Mouse (Mus musculus): ENCODE measurements around the gene Bpi.
A peak's percentile ranks its signal among the peaks of the same experiment; 100 is the strongest.

The Bpi gene

GRCm38 (mm10) chr2:158258005-158258418 is at the start of gene Bpi:
Bpi (plus strand) TSS chr2:158258094.
- no peak for DNase-seq (ENCODE audit: low spot score)

GRCm38 (mm10) chr2:158209776-158210175 is 48.1 kb upstream of the Bpi start:
- DNase-seq (ENCODE audit: low spot score), result peak; percentile 15

GRCm38 (mm10) chr2:158210503-158210902 is 47.4 kb upstream of the Bpi start:
- DNase-seq (ENCODE audit: low spot score), result no peak

GRCm38 (mm10) chr2:158210958-158211357 is 46.9 kb upstream of the Bpi start:
- DNase-seq (ENCODE audit: low spot score), result peak; percentile 21

GRCm38 (mm10) chr2:158211764-158212471 is 46.0 kb upstream of the Bpi start:
- DNase-seq (ENCODE audit: low spot score), result no peak

DNA sequence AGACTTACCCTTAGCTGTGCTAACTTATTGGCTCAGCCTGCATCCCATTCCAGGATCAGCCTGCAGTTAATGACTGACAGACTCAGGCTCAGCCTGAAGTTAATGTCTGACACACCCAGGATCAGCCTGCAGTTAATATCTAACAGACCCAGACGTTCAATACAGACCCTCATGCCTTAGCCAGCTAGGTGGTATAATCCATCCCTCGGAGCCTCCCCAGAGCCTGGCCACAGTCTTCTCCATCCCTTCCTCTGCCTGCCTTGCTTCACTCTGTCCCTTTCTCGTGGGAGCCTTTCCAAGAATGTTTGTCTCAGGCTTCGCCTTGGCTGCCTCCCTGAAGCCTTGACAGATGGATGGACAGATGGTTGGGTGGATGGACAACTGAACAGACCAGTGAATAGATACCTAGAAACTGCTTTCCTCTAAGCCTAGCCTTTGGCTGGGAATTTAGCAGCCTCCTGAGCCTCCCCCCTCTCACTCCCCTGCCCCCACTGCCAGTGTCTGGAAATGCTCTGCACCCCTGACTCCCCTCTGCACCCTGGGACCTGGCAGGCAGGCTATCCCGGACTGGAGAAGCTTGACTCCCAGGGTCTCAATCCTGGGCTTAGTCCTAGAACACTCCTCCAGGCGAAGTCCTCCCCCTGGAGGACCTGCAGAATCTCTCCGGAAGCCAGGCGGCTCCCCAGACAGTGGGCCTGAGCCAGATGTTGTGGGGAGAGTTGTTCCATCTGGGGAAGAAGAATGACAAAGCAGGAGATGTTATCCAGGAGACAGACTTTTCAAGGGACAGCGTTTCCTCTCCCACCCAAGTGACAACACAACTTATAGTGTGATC is 42.4 kb upstream of the Bpi start:
- peak; percentile 78 for DNase-seq (ENCODE audit: low spot score)

DNA sequence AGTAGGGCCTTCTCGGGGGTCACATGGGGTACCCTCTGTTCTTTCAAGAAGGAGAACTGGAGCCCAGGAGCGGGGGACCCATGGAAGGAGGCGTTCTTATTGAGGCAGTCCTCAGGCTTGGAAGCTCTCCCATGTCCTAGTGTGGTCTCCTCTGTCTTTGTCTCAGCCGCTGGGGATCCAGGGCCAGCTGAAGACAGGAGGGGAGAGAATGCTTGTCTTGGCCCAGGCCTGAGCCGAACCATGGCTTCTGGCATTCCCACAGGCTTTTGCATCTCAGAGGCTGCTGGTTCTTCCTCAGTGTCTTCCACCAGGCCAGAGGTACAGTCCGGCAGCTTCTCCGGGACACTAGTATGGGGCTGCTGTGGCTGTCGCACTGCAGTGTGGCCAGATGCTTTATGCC is 41.4 kb upstream of the Bpi start:
- no peak for DNase-seq (ENCODE audit: low spot score)

DNA sequence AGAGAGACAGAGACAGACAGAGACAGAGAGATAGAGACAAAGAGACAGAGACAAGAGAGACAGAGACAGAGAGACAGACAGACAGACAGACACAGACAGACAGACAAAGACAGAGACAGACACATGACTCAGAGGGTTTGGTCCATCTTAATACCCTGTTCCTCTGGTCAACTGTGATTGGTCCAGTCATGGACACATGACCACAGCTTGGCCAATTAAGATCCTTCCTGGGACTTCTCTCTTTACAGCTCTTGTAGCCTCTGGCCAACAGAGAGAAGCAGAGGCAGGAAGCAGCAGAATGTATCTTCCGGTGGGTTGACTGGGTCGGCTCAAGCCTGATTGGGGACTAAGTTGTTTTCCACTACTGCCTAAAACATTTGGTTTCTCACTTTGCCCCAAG is 38.3 kb upstream of the Bpi start:
- DNase-seq (ENCODE audit: low spot score), result no peak

GRCm38 (mm10) chr2:158221446-158222084 is 36.3 kb upstream of the Bpi start:
- DNase-seq (ENCODE audit: low spot score), result no peak

DNA sequence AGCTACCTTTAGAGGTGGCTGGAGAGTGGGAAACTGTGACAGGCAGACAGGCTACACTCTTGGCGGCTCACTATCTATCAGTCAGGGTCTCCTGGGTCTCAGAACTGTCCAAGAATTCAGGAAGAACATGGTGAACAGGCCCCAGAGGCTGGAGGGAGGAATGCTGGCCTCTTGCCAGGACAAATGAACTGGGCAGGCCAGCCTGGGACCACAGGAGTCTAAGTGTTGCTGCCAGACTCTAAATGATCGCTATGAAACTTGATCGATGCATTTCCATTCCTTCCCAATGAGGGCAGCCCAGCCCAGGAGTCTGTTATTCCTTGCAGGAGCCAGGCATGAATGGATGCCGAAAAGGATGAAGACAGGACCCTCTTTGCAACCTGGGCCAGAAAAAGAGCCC is 35.2 kb upstream of the Bpi start:
- no peak for DNase-seq (ENCODE audit: low spot score)

DNA sequence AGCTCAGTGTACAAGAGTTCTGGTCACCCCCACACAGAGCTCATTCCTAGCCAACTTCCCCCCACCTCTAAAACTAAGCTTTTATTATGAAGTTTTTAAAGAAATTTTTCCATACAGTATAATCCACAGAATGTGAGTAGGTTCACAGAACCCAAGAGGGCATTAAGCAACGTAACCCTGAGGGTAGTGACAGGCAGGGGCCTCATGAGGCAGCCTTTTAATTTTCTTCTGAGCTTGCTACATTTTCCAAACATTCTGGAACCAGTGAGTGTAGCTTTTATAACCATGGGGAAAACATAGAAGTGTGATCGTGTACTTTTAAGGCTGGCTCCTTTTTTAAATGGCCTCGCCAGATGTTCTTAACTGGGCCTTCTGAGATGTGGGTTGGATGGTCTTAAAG is 34.4 kb upstream of the Bpi start:
- DNase-seq (ENCODE audit: low spot score), result no peak

- DNase-seq (ENCODE audit: low spot score), result no peak
Measured at GRCm38 (mm10) chr2:158225301-158225700, 32.6 kb upstream of the Bpi start.

GRCm38 (mm10) chr2:158228670-158229502 is 29.0 kb upstream of the Bpi start, which contains the start of gene D630003M21Rik:
D630003M21Rik (minus strand) TSS chr2:158229222.
- peak; percentile 49 for DNase-seq (ENCODE audit: low spot score)

DNA sequence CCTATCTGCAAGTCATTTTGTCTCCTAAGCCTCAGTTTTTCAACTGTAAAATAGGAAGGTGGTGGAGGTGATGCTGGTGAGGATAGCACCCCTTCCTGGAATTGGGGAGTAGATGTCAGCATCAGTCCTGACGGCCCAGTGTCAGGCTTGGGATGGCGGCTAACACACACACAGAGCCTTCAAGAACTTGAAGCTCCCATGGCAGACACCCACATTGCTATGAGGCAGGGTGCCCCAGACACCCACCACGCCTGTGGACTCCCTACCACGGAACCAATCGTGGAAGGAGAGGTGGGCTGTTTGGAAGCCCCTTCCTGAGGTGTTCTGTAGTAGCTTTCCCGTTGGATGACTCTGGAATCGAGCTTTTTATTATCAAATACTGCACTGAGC is 28.4 kb upstream of the Bpi start:
- DNase-seq (ENCODE audit: low spot score), result no peak

DNA sequence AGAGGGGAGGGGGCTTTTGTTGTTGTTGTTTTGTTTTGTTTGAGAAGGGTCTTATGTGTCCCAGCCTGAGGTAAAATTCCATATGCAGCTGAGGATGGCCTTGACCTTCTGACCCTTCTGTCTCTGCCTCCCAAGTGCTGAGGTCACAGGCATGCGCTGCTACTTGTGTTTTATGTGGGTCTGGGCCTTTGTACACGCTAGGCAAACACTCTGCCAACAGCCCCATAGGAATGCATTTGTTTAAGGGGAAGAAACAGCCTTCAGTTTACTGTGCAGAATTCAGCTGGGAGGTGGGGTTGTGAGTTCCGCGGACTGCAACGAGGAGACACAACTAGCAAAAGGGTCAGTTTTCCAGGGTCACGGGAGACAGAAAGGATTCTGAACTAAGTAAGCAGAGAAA is 27.3 kb upstream of the Bpi start:
- DNase-seq (ENCODE audit: low spot score), result peak; percentile 26

GRCm38 (mm10) chr2:158231071-158231470 is 26.8 kb upstream of the Bpi start:
- no peak for DNase-seq (ENCODE audit: low spot score)

DNA sequence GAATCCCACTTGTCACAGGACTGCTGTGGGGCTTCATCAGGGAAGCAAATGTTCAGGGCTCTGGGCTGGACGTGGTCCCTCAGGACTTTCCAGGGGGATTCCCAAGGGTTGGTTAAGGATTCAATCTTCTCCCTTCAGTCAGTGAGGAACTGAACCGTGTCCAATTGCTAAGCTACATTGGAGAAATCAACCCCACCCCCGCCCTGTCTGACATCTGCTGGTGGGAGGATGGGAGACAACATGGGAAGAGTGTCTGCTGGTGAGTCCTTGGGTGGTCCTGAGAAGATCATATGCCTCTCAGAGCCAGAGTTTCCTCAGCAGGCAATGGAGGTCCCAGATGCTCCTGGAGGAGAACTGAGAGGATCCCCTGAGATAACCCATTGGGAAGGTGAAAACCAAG is 25.5 kb upstream of the Bpi start:
- no peak for DNase-seq (ENCODE audit: low spot score)

GRCm38 (mm10) chr2:158233106-158233505 is 24.8 kb upstream of the Bpi start:
- DNase-seq (ENCODE audit: low spot score), result no peak

DNA sequence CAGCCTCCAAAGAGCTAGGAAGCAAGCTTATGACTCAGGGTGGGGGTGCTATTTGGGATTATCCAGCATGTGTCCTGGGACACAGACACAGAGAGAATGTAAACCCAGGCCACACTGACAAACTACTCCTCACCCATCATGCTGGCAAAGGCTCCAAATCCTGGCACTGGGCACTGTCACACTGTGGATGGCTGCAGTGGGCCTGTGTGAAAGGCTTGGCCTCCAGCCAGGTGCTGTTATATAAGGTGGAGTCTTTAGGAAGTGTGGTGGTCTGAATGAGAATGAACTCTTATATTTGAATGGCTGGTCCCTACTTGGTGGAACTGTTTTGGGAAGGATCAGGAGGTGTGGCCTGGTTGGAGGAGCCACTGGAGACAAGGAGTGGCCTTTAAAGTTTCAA is 21.2 kb upstream of the Bpi start:
- DNase-seq (ENCODE audit: low spot score), result no peak

- DNase-seq (ENCODE audit: low spot score), result no peak
Measured at GRCm38 (mm10) chr2:158238101-158238500, 19.8 kb upstream of the Bpi start.

DNA sequence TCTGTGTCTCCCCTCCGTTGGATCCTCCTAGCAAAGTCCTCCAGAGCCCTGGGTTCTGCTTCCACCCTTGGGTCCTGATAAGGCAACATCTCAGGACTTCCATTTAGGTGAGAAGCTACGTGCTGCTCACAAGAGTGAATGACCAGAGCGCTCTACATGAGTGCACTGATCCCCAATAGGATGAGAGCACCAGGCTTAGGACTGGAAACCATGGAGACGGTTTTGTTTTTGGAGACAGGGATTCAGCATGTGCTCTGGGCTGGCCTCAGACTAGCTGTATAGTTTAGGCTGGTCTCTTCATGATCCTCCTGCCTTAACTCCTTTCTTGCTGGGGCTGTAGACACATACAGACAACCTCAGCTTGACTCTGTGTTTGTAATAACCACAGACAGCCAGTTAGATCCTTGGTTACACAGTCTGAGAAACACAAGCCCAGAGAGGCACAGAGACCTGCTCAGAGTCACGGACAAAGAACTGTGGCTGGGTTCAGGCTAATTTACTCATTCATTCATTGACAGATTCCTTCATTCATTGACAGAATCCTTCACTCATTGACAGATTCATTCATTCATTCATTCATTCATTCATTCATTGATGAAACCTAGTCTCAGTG is 16.7 kb upstream of the Bpi start:
- no peak for DNase-seq (ENCODE audit: low spot score)

Data from yolk sac, embryonic 10.5 days (tissue).